Mouse (Mus musculus): ENCODE results near the gene Garnl3. TPM values are rescaled to one million over a fixed set of nuclear protein-coding genes. Genes with fewer than 3 reads are reported as not detected.

The Garnl3 gene
- polyA plus RNA-seq, 1 experiment from 2014 or later: 1.2 TPM

GRCm38 (mm10) chr2:33169445-33169844 is 38.0 kb upstream of the Garnl3 start:
- H3K4me2 ChIP-seq: no peak overlapping the region
- no peak overlapping the region for H3K4me3 ChIP-seq (replicated peaks)
- no peaks in the 10 kb centered on the region for H3K9me3 ChIP-seq (replicated peaks)
- ATAC-seq (ENCODE audit: low read depth) (no peak), DNase-seq (no peak)
- no peaks in the 10 kb centered on the region for H3K36me3 ChIP-seq
- 72% methylated on average over 6 of the region's 6 CpGs for WGBS (ENCODE audit: insufficient replicate concordance)
- no peaks in the 10 kb centered on the region for H3K27me3 ChIP-seq
- no peak overlapping the region for H3K27ac ChIP-seq
- H3K9ac ChIP-seq: no peak overlapping the region
- H3K4me1 ChIP-seq (replicated peaks): peaks cover 6% of the 10 kb centered on the region; the same call in 1 of the 2 replicates

GRCm38 (mm10) chr2:33167060-33167459 is 35.6 kb upstream of the Garnl3 start:
- H3K4me3 ChIP-seq (replicated peaks): no peak overlapping the region
- ATAC-seq (ENCODE audit: low read depth): no peak
- H3K36me3 ChIP-seq: no peaks in the 10 kb centered on the region
- no peak overlapping the region for H3K27ac ChIP-seq
- no peaks in the 10 kb centered on the region for H3K27me3 ChIP-seq
- DNase-seq: no peak
- H3K4me2 ChIP-seq: no peak overlapping the region
- 44% methylated on average over 3 of the region's 3 CpGs for WGBS (ENCODE audit: insufficient replicate concordance)
- peaks cover 6% of the 10 kb centered on the region; the same call in 1 of the 2 replicates for H3K4me1 ChIP-seq (replicated peaks)
- no peaks in the 10 kb centered on the region for H3K9me3 ChIP-seq (replicated peaks)
- no peak overlapping the region for H3K9ac ChIP-seq

- H3K9ac ChIP-seq: no peak overlapping the region
- no peaks in the 10 kb centered on the region for H3K9me3 ChIP-seq (replicated peaks)
- H3K4me3 ChIP-seq (replicated peaks): no peak overlapping the region
- peaks cover 6% of the 10 kb centered on the region; the same call in 1 of the 2 replicates for H3K4me1 ChIP-seq (replicated peaks)
- no peak for ATAC-seq (ENCODE audit: low read depth)
- no peak overlapping the region for H3K4me2 ChIP-seq
- no peaks in the 10 kb centered on the region for H3K36me3 ChIP-seq
- WGBS (ENCODE audit: insufficient replicate concordance): 50% methylated on average over 7 of the region's 7 CpGs
- H3K27me3 ChIP-seq: no peaks in the 10 kb centered on the region
- no peak for DNase-seq
- H3K27ac ChIP-seq: no peak overlapping the region
These were observed 34.4 kb upstream of the Garnl3 start for GRCm38 (mm10) chr2:33165710-33166374.

GRCm38 (mm10) chr2:33165229-33165628 is 33.8 kb upstream of the Garnl3 start:
- no peak overlapping the region for H3K4me2 ChIP-seq
- DNase-seq (no peak), ATAC-seq (ENCODE audit: low read depth) (no peak)
- H3K27me3 ChIP-seq: no peaks in the 10 kb centered on the region
- no peaks in the 10 kb centered on the region for H3K36me3 ChIP-seq
- peaks cover 6% of the 10 kb centered on the region; the same call in 1 of the 2 replicates for H3K4me1 ChIP-seq (replicated peaks)
- no peak overlapping the region for H3K9ac ChIP-seq
- no peak overlapping the region for H3K4me3 ChIP-seq (replicated peaks)
- no peaks in the 10 kb centered on the region for H3K9me3 ChIP-seq (replicated peaks)
- 48% methylated on average over 4 of the region's 4 CpGs for WGBS (ENCODE audit: insufficient replicate concordance)
- H3K27ac ChIP-seq: no peak overlapping the region

- ATAC-seq (ENCODE audit: low read depth) (no peak), DNase-seq (no peak)
- Histone ChIP-seq H3K4me2 (no peak overlapping the region), H3K36me3 (no peaks in the 10 kb centered on the region), H3K9me3 (replicated peaks) (no peaks in the 10 kb centered on the region), H3K9ac (no peak overlapping the region), H3K4me1 (replicated peaks) (peaks cover 9% of the 10 kb centered on the region; the same call in 1 of the 2 replicates), H3K27me3 (no peaks in the 10 kb centered on the region), H3K4me3 (replicated peaks) (no peak overlapping the region), H3K27ac (no peak overlapping the region)
- WGBS (ENCODE audit: insufficient replicate concordance): 58% methylated on average over 3 of the region's 3 CpGs
These were observed 33.2 kb upstream of the Garnl3 start for GRCm38 (mm10) chr2:33164646-33165045.

- no peaks in the 10 kb centered on the region for H3K27me3 ChIP-seq
- DNase-seq (no peak), ATAC-seq (ENCODE audit: low read depth) (no peak)
- 65% methylated on average over 2 of the region's 2 CpGs for WGBS (ENCODE audit: insufficient replicate concordance)
- H3K4me2 ChIP-seq: no peak overlapping the region
- H3K9ac ChIP-seq: no peak overlapping the region
- no peak overlapping the region for H3K27ac ChIP-seq
- H3K4me1 ChIP-seq (replicated peaks): peaks cover 13% of the 10 kb centered on the region
- H3K36me3 ChIP-seq: no peaks in the 10 kb centered on the region
- H3K4me3 ChIP-seq (replicated peaks): no peak overlapping the region
- H3K9me3 ChIP-seq (replicated peaks): no peaks in the 10 kb centered on the region
These were observed 30.7 kb upstream of the Garnl3 start for GRCm38 (mm10) chr2:33162126-33162525.

GRCm38 (mm10) chr2:33160326-33160973 is 29.0 kb upstream of the Garnl3 start:
- no peak for DNase-seq
- Histone ChIP-seq H3K4me1 (replicated peaks) (peaks cover 11% of the 10 kb centered on the region), H3K4me3 (replicated peaks) (no peak overlapping the region), H3K36me3 (no peaks in the 10 kb centered on the region), H3K27ac (no peak overlapping the region), H3K9ac (no peak overlapping the region), H3K27me3 (no peaks in the 10 kb centered on the region), H3K9me3 (replicated peaks) (no peaks in the 10 kb centered on the region), H3K4me2 (no peak overlapping the region)
- WGBS (ENCODE audit: insufficient replicate concordance): 64% methylated on average over 12 of the region's 12 CpGs
- ATAC-seq (ENCODE audit: low read depth): no peak

GRCm38 (mm10) chr2:33159593-33159992 is 28.1 kb upstream of the Garnl3 start:
- 66% methylated on average over 7 of the region's 7 CpGs for WGBS (ENCODE audit: insufficient replicate concordance)
- Histone ChIP-seq H3K27me3 (no peaks in the 10 kb centered on the region), H3K27ac (no peak overlapping the region), H3K36me3 (no peaks in the 10 kb centered on the region), H3K4me1 (replicated peaks) (peaks cover 7% of the 10 kb centered on the region), H3K9ac (no peak overlapping the region), H3K4me3 (replicated peaks) (no peak overlapping the region), H3K4me2 (no peak overlapping the region), H3K9me3 (replicated peaks) (no peaks in the 10 kb centered on the region)
- ATAC-seq (ENCODE audit: low read depth) (no peak), DNase-seq (no peak)

- H3K27me3 ChIP-seq: no peaks in the 10 kb centered on the region
- H3K4me1 ChIP-seq (replicated peaks): peaks cover 7% of the 10 kb centered on the region
- whole genome bisulfite sequencing (ENCODE audit: insufficient replicate concordance): 75% methylated on average over 6 of the region's 6 CpGs
- no peaks in the 10 kb centered on the region for H3K9me3 ChIP-seq (replicated peaks)
- DNase-seq (no peak), ATAC-seq (ENCODE audit: low read depth) (no peak)
- no peak overlapping the region for H3K9ac ChIP-seq
- H3K4me3 ChIP-seq (replicated peaks): no peak overlapping the region
- H3K36me3 ChIP-seq: no peaks in the 10 kb centered on the region
- H3K4me2 ChIP-seq: no peak overlapping the region
- no peak overlapping the region for H3K27ac ChIP-seq
These were observed 27.4 kb upstream of the Garnl3 start for GRCm38 (mm10) chr2:33158895-33159294.

- no peak overlapping the region for H3K4me3 ChIP-seq (replicated peaks)
- no peak overlapping the region for H3K9ac ChIP-seq
- DNase-seq (no peak), ATAC-seq (ENCODE audit: low read depth) (no peak)
- no peak overlapping the region for H3K27ac ChIP-seq
- H3K27me3 ChIP-seq: no peaks in the 10 kb centered on the region
- H3K4me2 ChIP-seq: no peak overlapping the region
- no peaks in the 10 kb centered on the region for H3K9me3 ChIP-seq (replicated peaks)
- peaks cover 7% of the 10 kb centered on the region for H3K4me1 ChIP-seq (replicated peaks)
- 63% methylated on average over 5 of the region's 5 CpGs for WGBS (ENCODE audit: insufficient replicate concordance)
- H3K36me3 ChIP-seq: no peaks in the 10 kb centered on the region
These were observed 24.9 kb upstream of the Garnl3 start for GRCm38 (mm10) chr2:33156283-33156781.

- H3K4me1 ChIP-seq (replicated peaks): peaks cover 6% of the 10 kb centered on the region
- WGBS (ENCODE audit: insufficient replicate concordance): 21% methylated on average over 5 of the region's 5 CpGs
- no peak overlapping the region for H3K4me3 ChIP-seq (replicated peaks)
- H3K27me3 ChIP-seq: no peaks in the 10 kb centered on the region
- ATAC-seq (ENCODE audit: low read depth) (no peak), DNase-seq (peak; percentile 24)
- H3K4me2 ChIP-seq: no peak overlapping the region
- H3K9ac ChIP-seq: no peak overlapping the region
- H3K9me3 ChIP-seq (replicated peaks): no peaks in the 10 kb centered on the region
- H3K27ac ChIP-seq: no peak overlapping the region
- H3K36me3 ChIP-seq: no peaks in the 10 kb centered on the region
These were observed 23.4 kb upstream of the Garnl3 start for GRCm38 (mm10) chr2:33154751-33155372.

Data from liver, embryonic 13.5 days (tissue).